Mouse (Mus musculus) ES-E14 (cell line): ENCODE measurements around the gene Homer2.

ENCODE experiments used
- CHD2 ChIP-seq: IDR thresholded peaks from 2 replicates; pipeline ENCODE4 v1.6.1; 2014; ENCODE audit warnings: mild to moderate bottlenecking, low read depth, low read length, inconsistent platforms
- HCFC1 ChIP-seq: IDR thresholded peaks from 2 replicates; pipeline ENCODE4 v1.6.1; 2012; ENCODE audit warnings: low read length, inconsistent platforms, borderline replicate concordance; ENCODE audit not compliant: insufficient read depth
- MAFK ChIP-seq: IDR thresholded peaks from 2 replicates; pipeline ENCODE4 v1.6.1; 2014; ENCODE audit warnings: mild to moderate bottlenecking, low read depth, low read length, inconsistent platforms; ENCODE audit not compliant: insufficient read depth
- ZC3H11A ChIP-seq: IDR thresholded peaks from 2 replicates; pipeline ENCODE4 v1.6.1; 2012; ENCODE audit warnings: low read depth, mild to moderate bottlenecking, inconsistent platforms, low read length, borderline replicate concordance
- ZNF384 ChIP-seq: IDR thresholded peaks from 2 replicates; pipeline ENCODE4 v1.6.1; 2012; ENCODE audit warnings: low read depth, low read length, inconsistent platforms

- TF ChIP-seq ZC3H11A (no peak), HCFC1 (no peak), MAFK (no peak), CHD2 (no peak), ZNF384 (no peak)
Measured at GRCm38 (mm10) chr7:81585326-81585725, 122.0 kb downstream of the Homer2 start.
